Mouse (Mus musculus) limb, embryonic 11.5 days (tissue): Measurements from ENCODE around the gene Aldh18a1. TPM values are rescaled to one million over a fixed set of nuclear protein-coding genes. Genes with fewer than 3 reads are reported as not detected.

ENCODE experiments used
- ATAC-seq: fragments of 200-750 bp; cut with Nextera tagmentation; 2 replicates; pipeline ENCODE4 v1.8.0; 2017; ENCODE audit warnings: low read depth; ENCODE audit not compliant: insufficient number of reproducible peaks, low FRiP score, low TSS enrichment
- DNase-seq: peaks from one replicate; pipeline ENCODE4 v3.0.0-alpha.2; 2015; ENCODE audit warnings: low spot score
- H3K27ac ChIP-seq: fragments of 300-500 bp; sonication (generic); replicated peaks from 2 replicates; pipeline ENCODE4 v1.5.1; 2014; ENCODE audit warnings: low read depth, mild to moderate bottlenecking, low read length
- H3K27me3 ChIP-seq: fragments of 300-500 bp; sonication (generic); 2 replicates; pipeline ENCODE4 v1.6.1; 2014; ENCODE audit warnings: mild to moderate bottlenecking, low read length, mixed read lengths; ENCODE audit not compliant: control insufficient read depth, insufficient read depth
- H3K36me3 ChIP-seq: fragments of 300-500 bp; sonication (generic); 2 replicates; pipeline ENCODE4 v1.6.1; 2014; ENCODE audit warnings: mild to moderate bottlenecking, low read length, moderate library complexity, mixed read lengths; ENCODE audit not compliant: control insufficient read depth, insufficient read depth
- H3K4me1 ChIP-seq: fragments of 300-500 bp; sonication (generic); 2 replicates; pipeline ENCODE4 v1.6.1; 2014; ENCODE audit warnings: low read length, mixed read lengths; ENCODE audit not compliant: control insufficient read depth, insufficient read depth
- H3K4me2 ChIP-seq: fragments of 300-500 bp; sonication (generic); 2 replicates; pipeline ENCODE4 v1.6.1; 2014; ENCODE audit warnings: low read depth, mild to moderate bottlenecking, moderate library complexity; ENCODE audit not compliant: severe bottlenecking
- H3K4me3 ChIP-seq: fragments of 300-500 bp; sonication (generic); 2 replicates; pipeline ENCODE4 v1.5.1; 2014; ENCODE audit warnings: low read depth, low read length
- H3K9ac ChIP-seq: fragments of 300-500 bp; sonication (generic); 2 replicates; pipeline ENCODE4 v1.6.1; 2014; ENCODE audit warnings: mild to moderate bottlenecking, low read length
- H3K9me3 ChIP-seq: fragments of 300-500 bp; sonication (generic); 2 replicates; pipeline ENCODE4 v1.6.1; 2016; ENCODE audit warnings: low read length; ENCODE audit not compliant: control insufficient read depth
- WGBS: fragments of 180-500 bp; shearing (Covaris S2); extraction: QIAGEN DNeasy Blood & Tissue Kit; methylation state at CpG from one replicate; pipeline ENCODE4 v1.1.7; 2014; 5-methylcytosine and 5-hydroxymethylcytosine counted together
- polyA plus RNA-seq: library from polyadenylated mRNA; unstranded; fragments of >200 nt; fragmentation: Nextera tagmentation; extraction: Ambion mirVana; gene quantifications from 2 replicates; pipeline ENCODE4 v1.2.1, GENCODE M21; 2014

Gene Aldh18a1
- 71.1 and 72.8 TPM in 2 replicates for polyA plus RNA-seq

GRCm38 (mm10) chr19:40588293-40588654 is at the start of gene Aldh18a1:
Gene Aldh18a1 (minus strand): TSS chr19:40588463.
- Histone ChIP-seq H3K9me3 (no peaks in the 10 kb centered on the region), H3K36me3 (peaks cover 2% of the 10 kb centered on the region; the same call in 1 of the 2 replicates), H3K4me2 (peak within 1 kb of the TSS; percentile 60), H3K4me1 (0 out of 2 replicates have a peak, but pooled peaks cover 3% of the 10 kb centered on the region), H3K27ac (no peak within 1 kb of the TSS), H3K9ac (peak within 1 kb of the TSS; percentile 63), H3K27me3 (no peaks in the 10 kb centered on the region), H3K4me3 (peak within 1 kb of the TSS; percentile 78)
- WGBS: under 1% methylated on average over 34 of the region's 34 CpGs
- ATAC-seq: peak; percentile 93
- peak; percentile 97 for DNase-seq

- DNase-seq (no peak), ATAC-seq (no peak)
- Histone ChIP-seq H3K4me1 (no peaks in the 10 kb centered on the region), H3K4me2 (no peak overlapping the region), H3K27me3 (no peaks in the 10 kb centered on the region), H3K9ac (no peak overlapping the region), H3K4me3 (no peak overlapping the region), H3K27ac (no peak overlapping the region), H3K36me3 (no peaks in the 10 kb centered on the region), H3K9me3 (no peaks in the 10 kb centered on the region)
- 88% methylated on average over 7 of the region's 7 CpGs for WGBS
These were observed 49.3 kb upstream of the Aldh18a1 start for GRCm38 (mm10) chr19:40637601-40638000.

GRCm38 (mm10) chr19:40637091-40637490 is 48.8 kb upstream of the Aldh18a1 start:
- Histone ChIP-seq H3K9me3 (no peaks in the 10 kb centered on the region), H3K9ac (no peak overlapping the region), H3K27ac (no peak overlapping the region), H3K4me3 (no peak overlapping the region), H3K4me2 (no peak overlapping the region), H3K4me1 (no peaks in the 10 kb centered on the region), H3K27me3 (no peaks in the 10 kb centered on the region), H3K36me3 (no peaks in the 10 kb centered on the region)
- 58% methylated on average over 4 of the region's 4 CpGs for WGBS
- DNase-seq (no peak), ATAC-seq (no peak)

GRCm38 (mm10) chr19:40633144-40633543 is 44.9 kb upstream of the Aldh18a1 start:
- no peaks in the 10 kb centered on the region for H3K27me3 ChIP-seq
- no peaks in the 10 kb centered on the region for H3K9me3 ChIP-seq
- H3K36me3 ChIP-seq: no peaks in the 10 kb centered on the region
- ATAC-seq (no peak), DNase-seq (no peak)
- H3K27ac ChIP-seq: no peak overlapping the region
- no peaks in the 10 kb centered on the region for H3K4me1 ChIP-seq
- H3K9ac ChIP-seq: no peak overlapping the region
- no peak overlapping the region for H3K4me2 ChIP-seq
- no peak overlapping the region for H3K4me3 ChIP-seq
- WGBS: 67% methylated on average over 1 of the region's 1 CpGs

- Histone ChIP-seq H3K4me1 (no peaks in the 10 kb centered on the region), H3K4me3 (no peak overlapping the region), H3K27me3 (no peaks in the 10 kb centered on the region), H3K36me3 (no peaks in the 10 kb centered on the region), H3K9ac (no peak overlapping the region), H3K9me3 (no peaks in the 10 kb centered on the region), H3K4me2 (no peak overlapping the region), H3K27ac (no peak overlapping the region)
- no peak for ATAC-seq
- 83% methylated on average over 5 of the region's 5 CpGs for WGBS
- no peak for DNase-seq
These were observed 44.4 kb upstream of the Aldh18a1 start for GRCm38 (mm10) chr19:40632668-40633067.

GRCm38 (mm10) chr19:40632193-40632592 is 43.9 kb upstream of the Aldh18a1 start:
- DNase-seq: no peak
- ATAC-seq: no peak
- H3K27ac ChIP-seq: no peak overlapping the region
- no peaks in the 10 kb centered on the region for H3K27me3 ChIP-seq
- no peaks in the 10 kb centered on the region for H3K36me3 ChIP-seq
- no peak overlapping the region for H3K4me3 ChIP-seq
- H3K9ac ChIP-seq: no peak overlapping the region
- H3K9me3 ChIP-seq: no peaks in the 10 kb centered on the region
- no peaks in the 10 kb centered on the region for H3K4me1 ChIP-seq
- WGBS: 70% methylated on average over 3 of the region's 3 CpGs
- H3K4me2 ChIP-seq: no peak overlapping the region

GRCm38 (mm10) chr19:40630606-40631005 is 42.3 kb upstream of the Aldh18a1 start:
- no peak overlapping the region for H3K4me3 ChIP-seq
- H3K36me3 ChIP-seq: no peaks in the 10 kb centered on the region
- no peak overlapping the region for H3K4me2 ChIP-seq
- ATAC-seq (no peak), DNase-seq (no peak)
- no peaks in the 10 kb centered on the region for H3K9me3 ChIP-seq
- no peaks in the 10 kb centered on the region for H3K27me3 ChIP-seq
- H3K9ac ChIP-seq: no peak overlapping the region
- H3K4me1 ChIP-seq: no peaks in the 10 kb centered on the region
- 84% methylated on average over 7 of the region's 7 CpGs for WGBS
- no peak overlapping the region for H3K27ac ChIP-seq

- no peak overlapping the region for H3K27ac ChIP-seq
- H3K9me3 ChIP-seq: no peaks in the 10 kb centered on the region
- DNase-seq (no peak), ATAC-seq (no peak)
- H3K36me3 ChIP-seq: no peaks in the 10 kb centered on the region
- no peak overlapping the region for H3K4me3 ChIP-seq
- WGBS: 73% methylated on average over 3 of the region's 3 CpGs
- H3K4me2 ChIP-seq: no peak overlapping the region
- no peaks in the 10 kb centered on the region for H3K27me3 ChIP-seq
- no peaks in the 10 kb centered on the region for H3K4me1 ChIP-seq
- no peak overlapping the region for H3K9ac ChIP-seq
These were observed 41.8 kb upstream of the Aldh18a1 start for GRCm38 (mm10) chr19:40630096-40630495.

GRCm38 (mm10) chr19:40628950-40629349 is 40.7 kb upstream of the Aldh18a1 start:
- DNase-seq (no peak), ATAC-seq (no peak)
- H3K4me3 ChIP-seq: no peak overlapping the region
- H3K27me3 ChIP-seq: no peaks in the 10 kb centered on the region
- H3K27ac ChIP-seq: no peak overlapping the region
- no peaks in the 10 kb centered on the region for H3K9me3 ChIP-seq
- no peak overlapping the region for H3K9ac ChIP-seq
- no peaks in the 10 kb centered on the region for H3K36me3 ChIP-seq
- no peaks in the 10 kb centered on the region for H3K4me1 ChIP-seq
- H3K4me2 ChIP-seq: no peak overlapping the region
